Mouse (Mus musculus) right cerebral cortex, postnatal 10 days (tissue): ENCODE results near the gene Abcc9.
A peak's percentile ranks its signal among the peaks of the same experiment; 100 is the strongest.

Experiments
- DNase-seq, 2 experiments: peaks; one replicate each; pipeline ENCODE4 v3.0.0; 2021; ENCODE audit warnings: low spot score in 2 of 2

The Abcc9 gene

DNA sequence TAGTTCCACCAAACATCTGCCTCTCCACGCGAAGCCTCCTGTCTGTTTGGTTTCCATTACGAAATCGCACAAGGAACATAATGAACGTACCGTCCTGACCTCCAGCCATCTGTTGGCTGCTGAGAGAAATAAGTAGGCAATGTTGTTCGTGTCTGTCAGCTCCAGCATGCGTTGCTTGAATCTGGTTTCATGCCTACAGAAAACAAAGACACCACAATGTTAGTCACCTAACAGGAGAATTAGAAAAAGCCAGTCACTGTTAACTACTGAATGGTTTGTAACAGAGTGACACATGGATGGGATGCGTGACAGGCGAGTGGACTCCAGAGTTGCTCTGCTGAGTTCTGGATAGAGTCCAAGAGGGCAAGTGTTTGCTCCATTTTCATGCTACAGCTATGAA lies 87.8 kb downstream of the Abcc9 start:
- DNase-seq: peak in 1 of 2 experiments; percentile 27

DNA sequence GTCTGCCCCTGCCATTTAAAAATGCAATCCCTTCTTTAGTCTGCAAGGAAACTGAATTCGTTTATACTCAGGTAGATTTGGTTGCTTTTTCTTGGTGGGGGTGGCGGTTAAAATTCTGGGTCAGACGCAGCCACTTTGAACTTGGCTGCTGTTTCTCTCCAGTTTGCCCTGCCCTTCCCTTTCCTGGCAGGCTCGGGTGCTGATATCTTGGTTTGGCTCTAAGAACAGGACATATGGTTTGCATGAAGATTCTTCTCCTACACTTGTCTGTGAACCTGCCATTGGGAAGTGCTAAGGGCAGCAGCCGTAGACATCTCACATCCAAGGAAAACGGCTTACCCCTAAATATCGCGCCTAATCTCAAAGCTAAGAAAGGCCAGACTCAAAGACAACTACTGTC lies 89.7 kb downstream of the Abcc9 start:
- DNase-seq: no peak

DNA sequence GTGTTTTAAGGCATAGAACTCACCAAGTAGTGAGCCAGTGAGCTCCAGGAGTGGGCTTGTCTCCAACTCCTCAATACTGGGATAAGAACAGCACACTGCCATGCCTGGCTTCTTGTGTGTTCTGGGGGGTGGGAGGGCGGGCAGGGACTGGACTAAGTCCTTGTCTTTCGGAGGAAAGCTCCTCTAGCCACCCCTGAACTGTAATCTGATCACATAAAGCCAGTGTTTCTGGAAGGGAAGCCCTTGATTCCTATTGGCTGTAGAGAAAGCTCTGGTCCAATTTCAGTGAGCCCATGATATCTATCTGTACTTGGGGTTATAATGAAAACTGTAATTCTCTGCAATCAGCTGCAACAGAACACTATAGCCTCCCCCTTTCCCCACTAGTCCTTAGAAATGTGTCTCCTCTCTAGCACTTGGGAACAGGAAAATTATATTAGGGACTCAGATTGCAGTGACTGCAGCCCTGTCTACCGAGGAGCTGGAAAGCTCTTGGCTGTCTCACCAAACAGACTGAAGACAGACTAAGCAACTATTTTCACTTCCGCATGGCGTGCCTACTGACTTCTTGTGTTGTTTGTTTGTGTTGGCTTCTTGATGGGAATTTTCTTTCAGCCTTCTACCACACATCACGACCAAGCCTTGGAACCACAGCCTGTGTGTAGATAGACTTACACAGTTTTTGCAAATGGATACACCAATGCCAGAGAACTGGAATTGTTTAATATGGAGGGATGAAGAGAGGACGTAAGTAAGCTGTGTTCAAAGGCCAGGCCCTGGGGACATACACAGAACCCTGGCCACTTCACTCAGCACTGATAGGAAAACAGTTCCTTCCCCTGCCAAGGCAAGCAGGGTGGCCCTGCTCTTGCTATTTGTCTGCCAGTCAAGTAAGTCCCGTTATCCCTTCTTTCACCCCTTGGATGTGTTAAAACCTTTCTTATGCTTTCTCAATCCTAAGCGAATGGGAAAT lies 92.4 kb downstream of the Abcc9 start:
- DNase-seq: no peak

DNA sequence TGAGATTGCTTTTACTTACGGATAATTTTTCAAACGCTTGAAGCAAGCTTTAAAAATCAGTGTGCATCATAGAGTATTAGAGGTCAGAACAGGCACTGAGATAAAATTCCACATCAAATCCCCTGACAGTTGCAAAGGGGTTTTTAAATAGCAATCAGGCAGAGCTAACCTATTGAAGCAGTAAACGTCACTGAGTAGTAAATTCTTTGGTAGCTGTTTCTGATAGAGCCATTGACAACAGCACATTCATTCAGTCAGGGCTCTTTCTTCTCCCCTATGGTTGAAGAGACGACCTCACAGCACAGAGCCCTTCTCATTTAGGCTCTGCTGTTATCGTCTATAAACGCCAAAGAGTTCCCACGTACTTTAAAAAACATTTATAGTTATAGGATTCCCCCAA lies 95.0 kb downstream of the Abcc9 start:
- DNase-seq: no peak

DNA sequence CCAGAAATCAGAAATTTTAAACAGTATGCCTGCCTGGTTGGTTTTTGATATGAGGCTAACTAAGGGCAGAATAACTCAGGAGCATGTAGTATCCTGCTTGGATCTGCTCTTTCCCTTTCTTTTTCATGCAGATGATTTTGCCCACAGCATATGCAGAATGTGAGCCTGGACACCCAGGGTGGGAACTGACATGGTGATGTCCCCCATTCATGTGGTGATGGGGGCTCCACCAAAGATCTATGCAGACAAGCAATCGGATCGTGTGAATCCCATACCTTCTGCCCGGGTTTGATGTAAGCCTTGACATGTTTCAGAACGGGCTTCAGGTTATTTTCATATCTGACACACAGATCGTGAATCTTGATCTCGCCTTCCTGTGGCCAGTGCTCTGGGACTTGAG lies 99.3 kb downstream of the Abcc9 start:
- DNase-seq: no peak

DNA sequence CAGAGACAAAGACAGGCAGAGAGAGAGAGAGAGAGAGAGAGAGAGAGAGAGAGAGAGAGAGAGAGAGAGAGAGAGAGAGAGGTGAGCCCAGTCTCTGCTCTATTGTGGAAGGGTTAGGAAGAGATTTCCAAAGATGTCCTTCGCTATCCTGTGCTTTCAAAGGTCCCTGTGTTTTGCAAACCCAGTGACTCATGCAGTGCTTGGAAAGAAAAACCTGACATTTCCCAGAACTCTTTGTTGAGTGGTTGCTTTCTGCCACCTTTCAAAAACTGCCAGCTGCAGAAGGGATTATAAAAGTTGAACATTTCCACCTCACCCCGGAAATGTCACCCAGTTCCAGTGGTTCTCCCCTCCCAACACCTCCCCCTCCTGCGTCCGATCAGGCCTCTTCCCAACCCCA lies 123.3 kb downstream of the Abcc9 start:
- no peak for DNase-seq

DNA sequence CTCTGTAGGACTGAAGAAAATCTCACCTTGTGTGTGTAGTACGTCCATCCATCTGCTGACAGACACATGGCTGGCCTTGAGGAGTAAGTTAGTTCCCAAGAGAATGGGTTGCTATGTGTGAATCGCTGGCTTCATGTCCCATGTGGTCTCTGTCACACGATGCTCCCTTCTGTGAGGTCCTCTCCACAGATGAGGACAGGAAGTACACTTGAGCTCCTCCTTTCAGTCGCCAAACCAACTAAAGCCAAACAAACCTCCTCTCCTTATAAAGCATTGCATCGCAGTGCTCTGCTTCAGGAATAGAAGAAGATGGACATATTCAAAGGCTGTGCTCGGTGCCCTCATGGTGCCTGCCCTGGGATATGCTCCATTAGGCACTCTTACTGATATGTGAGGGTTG lies 124.3 kb downstream of the Abcc9 start:
- no peak for DNase-seq

DNA sequence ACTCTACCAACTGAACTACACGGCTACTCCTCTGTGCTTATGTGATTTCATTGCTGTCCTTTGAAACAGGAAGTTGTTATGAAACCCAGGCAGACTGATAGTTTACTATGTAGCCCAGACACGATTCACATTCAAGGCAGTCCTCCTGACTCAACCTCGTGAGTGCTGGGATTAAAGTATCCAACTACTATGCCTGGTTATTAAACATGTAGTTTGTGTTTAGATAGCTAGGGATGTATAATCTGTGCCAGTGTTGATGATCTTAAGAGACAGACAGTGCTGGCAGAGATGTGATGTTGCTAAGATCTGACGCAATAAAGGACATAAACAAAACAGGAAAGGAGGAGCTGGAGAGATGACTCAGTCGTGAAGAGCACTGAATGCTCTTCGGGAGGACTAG lies 129.2 kb downstream of the Abcc9 start:
- no peak for DNase-seq

DNA sequence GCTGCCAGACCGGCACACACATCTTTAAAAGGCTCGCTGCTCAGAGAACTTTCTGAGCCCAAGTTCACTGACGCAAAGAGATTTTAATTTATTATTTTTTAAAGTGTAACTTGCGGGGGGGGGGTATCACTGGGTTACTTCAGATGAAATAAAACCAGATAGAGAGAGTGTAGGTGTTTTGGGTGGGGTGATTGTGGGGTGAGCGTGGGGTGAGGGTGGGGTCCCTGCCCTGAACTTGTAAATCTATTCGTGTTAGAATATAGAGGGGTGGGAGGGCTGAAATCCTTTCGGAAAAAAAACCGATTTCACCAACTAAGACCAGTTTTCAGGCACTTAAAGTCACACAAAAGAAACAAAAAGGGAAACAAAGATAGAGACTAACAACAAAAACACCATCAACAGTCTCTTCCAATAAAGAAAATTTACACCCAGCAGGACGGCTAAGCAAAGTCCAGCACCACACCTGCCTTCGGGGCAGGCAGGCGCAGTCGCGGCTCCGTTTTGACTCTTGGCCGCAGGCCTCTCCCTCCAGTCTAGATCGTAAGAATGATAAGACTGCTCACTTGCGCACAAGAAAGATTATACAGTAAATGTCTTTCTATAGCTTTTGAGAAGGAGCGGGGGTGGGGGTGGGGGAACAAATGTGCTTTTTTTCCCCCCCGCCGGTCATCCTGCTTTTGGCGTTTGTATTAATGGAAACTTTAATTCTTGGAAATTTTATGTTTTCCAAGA lies 130.3 kb downstream of the Abcc9 start:
- DNase-seq: no peak

DNA sequence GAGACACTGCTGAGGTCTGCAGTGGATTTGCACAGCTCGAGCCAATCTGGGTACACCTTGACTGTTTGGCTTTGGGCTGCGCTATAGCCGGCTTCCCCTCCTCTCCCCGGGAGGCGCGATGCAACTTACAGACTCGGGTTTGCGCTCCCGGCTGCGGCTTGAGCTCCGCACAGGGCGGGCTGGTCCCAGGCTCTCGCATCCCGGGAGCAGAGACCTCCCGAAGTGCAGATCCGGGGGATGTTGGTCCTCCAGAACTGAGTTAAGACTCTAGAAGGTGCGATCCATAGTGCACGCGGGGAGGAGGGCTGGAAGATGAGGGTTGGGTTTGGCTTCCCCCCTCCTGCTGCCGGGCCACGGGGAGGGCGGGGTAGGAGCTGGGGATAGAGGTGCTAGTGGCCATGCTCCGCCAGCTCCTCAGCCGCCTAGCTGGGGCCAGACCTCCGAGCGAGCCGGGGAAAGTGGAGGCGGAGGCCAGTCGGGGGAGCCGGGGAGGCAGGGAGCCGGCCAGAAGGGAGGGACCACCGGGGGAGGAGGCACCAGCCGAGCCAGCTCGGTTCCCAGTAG lies 131.0 kb downstream of the Abcc9 start, which contains the start of gene Kcnj8:
Gene Kcnj8, minus strand, starts transcription at position 560 of the 564 bp plus-strand sequence.
- DNase-seq: peak; percentile 32 to 44

DNA sequence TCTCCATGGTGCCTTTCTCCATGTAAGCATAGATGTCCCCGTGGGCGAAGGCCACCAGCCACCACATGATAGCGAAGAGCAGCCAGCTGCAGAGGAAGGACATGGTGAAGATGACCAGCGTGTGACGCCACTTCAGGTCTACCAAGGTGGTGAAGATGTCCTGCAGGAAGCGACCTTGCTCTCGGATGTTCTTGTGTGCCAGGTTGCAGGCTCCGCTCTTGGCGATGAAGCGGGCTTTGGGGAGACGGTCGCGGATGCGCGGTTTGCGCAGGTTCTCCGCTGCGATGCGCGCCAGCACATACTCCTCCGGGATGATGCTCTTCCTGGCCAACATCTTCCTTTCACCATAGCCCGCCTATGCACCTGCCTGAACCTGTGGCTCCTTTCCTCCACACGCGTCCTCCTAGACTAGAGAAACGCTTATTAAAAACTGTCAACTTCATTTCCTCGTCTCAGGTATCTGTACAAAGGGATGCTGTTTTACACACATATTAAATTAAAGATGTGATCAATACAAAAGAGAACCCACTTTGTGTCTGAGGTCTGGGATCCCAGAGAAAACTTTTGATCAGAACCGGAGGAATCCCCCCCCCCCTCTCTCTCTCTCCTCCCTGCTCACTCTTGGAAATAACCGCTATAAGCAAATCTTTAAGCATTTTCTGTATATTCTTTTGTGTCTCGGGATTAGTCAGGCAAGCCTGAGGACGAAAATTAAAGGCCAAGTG lies 131.9 kb downstream of the Abcc9 start:
- peak in 1 of 2 experiments; percentile 22 for DNase-seq

DNA sequence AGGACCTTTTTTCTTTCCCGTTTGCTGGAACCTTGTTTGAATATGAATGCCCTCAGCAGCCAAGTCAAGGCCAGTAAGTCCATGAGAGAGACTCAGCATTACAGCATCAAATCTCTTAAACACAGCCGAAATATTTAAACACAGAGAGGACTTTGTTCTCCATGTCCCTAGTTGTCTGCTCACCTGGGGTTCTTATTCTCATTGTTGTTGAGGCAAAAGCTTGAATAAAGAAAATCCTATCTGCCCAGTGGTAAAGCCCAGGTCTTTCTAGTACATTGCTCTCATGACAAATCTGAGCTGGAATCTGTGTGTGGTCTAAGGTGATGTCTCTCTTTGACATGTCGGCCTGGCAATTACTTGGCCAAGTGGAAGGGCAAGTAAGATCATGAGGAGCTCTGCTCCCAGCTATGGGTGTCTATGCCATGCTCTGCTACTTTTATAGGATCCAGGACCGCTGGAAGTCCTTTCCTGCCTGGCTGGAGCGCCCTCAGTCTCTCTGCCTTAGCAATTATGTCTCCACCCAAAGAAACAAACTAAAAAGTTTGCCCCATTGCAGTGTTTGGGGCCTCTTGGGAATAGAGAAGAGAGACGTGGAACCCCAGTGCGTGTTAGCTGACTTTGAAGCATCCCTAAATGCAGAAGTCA lies 133.3 kb downstream of the Abcc9 start:
- no peak for DNase-seq

DNA sequence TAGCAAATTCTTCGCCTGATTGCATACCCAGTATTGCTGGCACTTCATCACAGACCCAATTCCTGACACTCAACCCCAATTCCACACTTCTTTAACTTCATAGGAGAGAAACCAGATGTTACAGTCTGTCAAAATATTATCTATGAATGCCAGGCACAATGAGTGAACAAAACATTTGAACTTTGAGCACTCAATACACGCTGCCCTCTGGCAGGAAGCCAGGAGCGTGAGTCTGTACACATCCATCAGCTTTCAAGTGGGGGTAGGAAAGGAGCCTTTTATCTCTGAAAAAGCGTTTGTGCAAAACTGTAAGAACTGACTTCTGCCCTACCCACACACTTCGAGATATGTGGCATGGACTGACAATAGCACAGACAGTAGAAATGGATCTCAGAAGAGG lies 134.7 kb downstream of the Abcc9 start:
- no peak for DNase-seq

DNA sequence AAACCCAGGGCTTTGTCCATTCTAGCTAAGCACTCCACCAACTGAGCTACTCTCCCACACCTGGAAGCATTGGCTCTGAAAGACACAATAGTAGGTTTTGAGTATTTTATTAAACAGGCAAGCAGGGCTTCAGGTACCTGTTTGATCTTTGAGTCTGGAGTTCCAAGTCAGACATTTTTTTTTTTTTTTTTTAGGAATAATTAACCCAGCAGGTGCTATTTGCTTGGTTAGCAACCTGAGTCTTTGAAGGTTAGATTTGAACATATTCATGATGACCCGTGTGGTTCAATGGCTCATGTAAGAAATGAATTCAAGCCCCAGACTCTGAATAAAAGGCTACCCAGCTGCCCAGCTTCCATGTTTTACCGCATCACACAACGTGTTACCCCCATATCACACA lies 137.4 kb downstream of the Abcc9 start:
- no peak for DNase-seq

DNA sequence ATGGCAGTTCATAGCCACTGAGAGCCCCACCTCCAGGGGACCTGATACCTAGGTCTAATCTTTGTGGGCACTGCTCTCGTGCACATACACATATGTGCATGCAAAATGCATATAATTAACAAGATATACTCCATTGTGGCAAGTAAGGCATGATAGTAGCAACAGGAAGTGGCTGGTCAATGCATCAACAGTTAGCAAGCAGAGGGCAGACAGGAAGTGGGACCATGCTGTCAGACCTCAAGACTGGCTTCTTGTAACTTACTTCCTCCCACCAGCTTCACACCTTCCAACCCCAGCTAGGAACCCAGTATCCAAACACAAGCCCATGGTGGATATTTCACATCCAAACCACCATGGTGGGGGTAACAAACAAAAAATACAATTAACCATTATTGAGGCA lies 141.0 kb downstream of the Abcc9 start:
- DNase-seq: no peak

DNA sequence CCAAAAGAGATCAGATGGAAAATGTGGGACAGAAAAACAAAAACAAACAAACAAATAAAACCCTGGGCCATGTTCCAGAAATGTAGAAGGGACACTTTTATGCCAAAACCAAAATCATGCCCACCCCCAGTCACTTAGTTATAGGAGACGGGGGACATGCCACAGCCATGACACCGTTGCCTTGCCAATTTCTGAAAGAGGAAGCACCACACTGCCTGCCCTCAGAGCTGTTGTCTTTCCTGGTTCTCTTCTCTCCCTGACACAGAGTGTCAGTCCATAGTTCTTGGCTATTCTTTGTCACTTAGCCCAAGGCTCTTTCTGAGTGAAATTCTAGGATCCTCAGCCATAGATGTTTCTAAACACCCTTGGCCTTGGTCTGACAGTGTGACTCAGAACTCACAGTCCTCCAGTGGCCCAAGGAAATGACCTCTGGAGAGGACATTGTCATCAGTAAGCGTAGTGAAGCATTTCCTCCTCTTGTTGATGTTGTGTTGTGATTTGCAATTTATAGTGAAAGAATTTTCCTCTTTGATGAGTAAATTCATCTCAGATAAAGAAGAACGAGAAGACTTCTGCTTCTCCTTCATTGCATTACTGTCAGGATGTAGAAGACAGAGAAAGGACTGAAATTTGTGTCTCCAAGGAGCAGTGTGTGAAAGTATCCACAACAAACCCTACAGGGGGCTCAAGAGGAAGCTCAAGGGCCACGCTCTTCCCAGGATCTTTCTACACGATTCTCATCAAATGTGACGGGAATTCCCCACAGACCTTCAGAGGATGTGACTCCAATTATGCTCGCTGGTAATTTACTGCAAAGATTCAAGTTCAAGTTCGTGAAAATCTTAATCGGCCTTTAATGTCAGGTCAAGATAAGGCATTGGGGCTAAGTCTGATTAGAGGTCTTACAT lies 143.1 kb downstream of the Abcc9 start:
- DNase-seq: no peak

DNA sequence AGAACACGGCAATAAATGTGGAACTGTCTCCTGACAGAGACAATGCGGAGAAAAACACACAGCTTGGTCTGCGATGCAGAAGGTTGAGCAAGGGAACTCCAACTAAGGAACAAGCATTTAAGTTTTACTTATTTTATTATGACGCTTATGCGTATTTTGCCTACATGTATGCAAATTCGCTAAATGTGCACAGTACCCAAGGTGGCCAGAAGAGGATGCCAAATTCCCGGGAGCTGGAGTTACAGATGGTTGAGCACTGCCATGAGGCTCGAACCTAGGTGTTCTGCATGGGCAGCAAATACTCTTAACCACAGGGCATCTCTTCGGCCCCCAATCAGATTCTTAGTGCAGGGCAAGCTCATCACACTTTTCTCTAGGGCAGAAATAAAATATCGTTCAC lies 144.0 kb downstream of the Abcc9 start:
- DNase-seq: peak in 1 of 2 experiments; percentile 32

DNA sequence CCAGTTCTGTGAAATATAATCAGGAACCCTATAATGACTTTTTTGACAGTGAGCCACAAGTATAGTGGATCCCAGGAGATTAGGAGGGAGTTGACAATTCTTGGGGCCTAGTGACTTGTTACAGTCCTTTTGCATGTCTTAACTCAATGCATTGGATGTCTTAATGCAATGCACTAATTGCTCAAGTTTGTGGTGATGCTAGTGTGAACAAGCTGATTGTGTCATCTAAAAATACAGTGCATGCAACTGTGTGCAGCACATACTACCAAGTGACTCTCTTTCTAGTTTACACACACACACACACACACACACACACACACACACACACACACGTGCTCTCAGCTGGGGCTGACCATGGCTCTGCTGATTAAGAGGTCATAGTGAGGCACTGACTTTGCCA lies 146.1 kb downstream of the Abcc9 start:
- no peak for DNase-seq

DNA sequence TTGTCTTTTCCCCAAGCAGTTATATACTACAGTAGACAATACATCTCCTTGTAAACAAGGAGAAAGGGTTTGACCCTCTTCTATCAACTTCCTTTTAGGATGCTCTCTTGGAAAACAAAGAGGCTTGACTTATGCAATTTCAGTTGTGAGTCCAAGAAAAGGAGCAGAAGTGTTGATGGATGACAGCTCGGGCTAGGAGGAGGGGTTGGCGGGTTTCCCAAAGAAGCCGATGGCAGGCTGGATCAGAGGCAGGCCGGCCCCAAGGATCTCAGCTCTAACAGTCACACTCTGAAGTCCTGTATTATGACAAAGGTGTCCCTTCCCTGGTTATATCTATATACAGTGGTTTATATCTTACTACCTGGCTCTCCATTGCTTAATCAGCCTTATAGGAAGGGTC lies 150.6 kb downstream of the Abcc9 start:
- DNase-seq: no peak

DNA sequence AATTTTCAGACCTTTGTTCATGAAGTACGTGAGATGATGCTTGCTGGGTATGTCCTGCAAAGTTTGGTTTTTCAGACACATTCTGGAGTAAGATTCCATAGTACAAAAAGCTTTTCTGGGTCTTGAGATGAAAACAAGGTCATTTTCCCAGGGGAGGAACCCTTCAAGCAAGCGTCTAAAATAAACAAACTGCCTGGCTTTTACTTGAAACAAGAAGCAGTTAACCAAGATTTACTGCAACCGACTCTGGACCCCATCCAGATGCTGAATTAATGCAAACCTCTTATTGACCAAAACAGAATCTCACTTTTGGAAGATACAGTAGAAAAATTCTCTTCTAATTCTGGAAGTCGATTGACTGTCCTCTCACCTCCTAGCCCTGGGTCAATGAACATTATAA lies 151.2 kb downstream of the Abcc9 start:
- DNase-seq: no peak
